Mouse (Mus musculus) kidney, adult 2 months (tissue): ENCODE measurements at regions not wholly inside any gene's neighbourhood (a gene's known extent, or its start where the extent isn't known, plus 50 kb on each side); places are given as distances from the start of the nearest gene placed in this dataset.

Source experiments
- CTCF ChIP-seq: fragments of 200-500 bp; conservative IDR thresholded peaks from 2 replicates; pipeline ENCODE4 v1.5.1; 2011; ENCODE audit warnings: low read depth, mild to moderate bottlenecking, control low read depth, low read length, moderate library complexity, mixed read lengths; ENCODE audit not compliant: insufficient read depth, insufficient read length
- POLR2A ChIP-seq: fragments of 200-500 bp; IDR thresholded peaks from one replicate; pipeline ENCODE4 v1.6.1; 2011; ENCODE audit warnings: low read depth, low read length, control low read depth

GRCm38 (mm10) chr14:86070313-86071100 is 1070.5 kb downstream of the Diaph3 start:
- no peak for TF ChIP-seq CTCF
- TF ChIP-seq POLR2A = no peak
